ENCODE assay signal across 18 mouse cellular contexts in genomic region chr2:110073023-110073422, GRCm38 (mm10).
"Had no signal": no experiment of that assay in that cellular context is flagged by ENCODE, and none has a peak within 500 bp of the region (broad histone marks: within the 10 kb centered on the region; RNA-seq: fewer than 3 reads in every experiment).

No protein-coding gene starts in this region.

- H3K27ac ChIP-seq: kidney, postnatal 0 days; limb, embryonic 10.5 days; limb, embryonic 13.5 days; liver, embryonic 12.5 days; liver, embryonic 15.5 days; lung, embryonic 15.5 days had no signal

- H3K9me3 ChIP-seq: limb, embryonic 10.5 days; limb, embryonic 13.5 days; liver, embryonic 12.5 days; liver, embryonic 15.5 days; lung, embryonic 15.5 days had no signal

- H3K4me2 ChIP-seq: limb, embryonic 13.5 days; liver, embryonic 12.5 days; liver, embryonic 15.5 days; lung, embryonic 15.5 days; midbrain, embryonic 11.5 days had no signal

- H3K4me1 ChIP-seq: liver, embryonic 15.5 days; lung, embryonic 15.5 days had no signal

- H3K4me3 ChIP-seq: limb, embryonic 10.5 days; limb, embryonic 13.5 days; liver, embryonic 12.5 days; liver, embryonic 15.5 days; lung, embryonic 15.5 days had no signal

- H3K9ac ChIP-seq: limb, embryonic 13.5 days; liver, embryonic 12.5 days; liver, embryonic 15.5 days; lung, embryonic 15.5 days had no signal

- H3K36me3 ChIP-seq: limb, embryonic 10.5 days; limb, embryonic 13.5 days; liver, embryonic 12.5 days; liver, embryonic 15.5 days; lung, embryonic 15.5 days had no signal

- ATAC-seq: liver, embryonic 12.5 days had no signal

- DNase-seq: kidney, adult 18-20 months; kidney, postnatal 25 days; layer of hippocampus, adult 9-11 months; liver; lung, adult 18-20 months; lung, postnatal 10 days; lung, postnatal 4 days; midbrain, embryonic 14.5 days; thymus, adult 2 months; thymus, postnatal 14 days; thymus, postnatal 4 days had no signal

- H3K27me3 ChIP-seq: limb, embryonic 13.5 days; liver, embryonic 12.5 days; liver, embryonic 15.5 days; lung, embryonic 15.5 days had no signal
